Mouse (Mus musculus) C2C12 (cell line): ENCODE results near the gene Tmem185b. TPM values are rescaled to one million over a fixed set of nuclear protein-coding genes. Genes with fewer than 3 reads are reported as not detected.

Experiments used
- H3K27me3 ChIP-seq: one replicate; pipeline ENCODE4 v1.6.1; 2011; ENCODE audit not compliant: control insufficient read depth, insufficient read depth, insufficient read length
- H3K36me3 ChIP-seq: one replicate; pipeline ENCODE4 v1.6.1; 2011; ENCODE audit not compliant: control insufficient read depth, insufficient read depth
- H3K4me3 ChIP-seq: one replicate; pipeline ENCODE4 v1.5.1; 2011; ENCODE audit warnings: mild to moderate bottlenecking, control low read depth; ENCODE audit not compliant: poor library complexity, insufficient read depth, severe bottlenecking
- H3K79me2 ChIP-seq: one replicate; pipeline ENCODE4 v1.6.1; 2011; ENCODE audit not compliant: control insufficient read depth, insufficient read depth
- H3K79me3 ChIP-seq: one replicate; pipeline ENCODE4 v1.6.1; 2011; ENCODE audit warnings: low read depth, control low read depth
- H3ac ChIP-seq: one replicate; pipeline ENCODE3; 2011; ENCODE audit warnings: low read depth; ENCODE audit not compliant: control insufficient read depth, insufficient read length
- CEBPB ChIP-seq: IDR thresholded peaks from one replicate; pipeline ENCODE4 v1.6.1; 2011; ENCODE audit warnings: low read depth, mild to moderate bottlenecking, control low read depth, moderate library complexity
- CTCF ChIP-seq: IDR thresholded peaks from one replicate; pipeline ENCODE4 v1.5.1; 2011; ENCODE audit not compliant: control insufficient read depth, insufficient read depth, insufficient read length
- FOSL1 ChIP-seq: IDR thresholded peaks from one replicate; pipeline ENCODE4 v1.8.0; 2011; ENCODE audit warnings: mild to moderate bottlenecking, low read length; ENCODE audit not compliant: poor library complexity, insufficient read depth, severe bottlenecking
- MAX ChIP-seq: IDR thresholded peaks from one replicate; pipeline ENCODE4 v1.6.1; 2011; ENCODE audit warnings: mild to moderate bottlenecking, control low read depth
- MYOD1 ChIP-seq: IDR thresholded peaks from one replicate; pipeline ENCODE4 v1.6.1; 2011; ENCODE audit warnings: low read depth; ENCODE audit not compliant: control insufficient read depth, insufficient read length
- MYOG ChIP-seq: IDR thresholded peaks from one replicate; pipeline ENCODE4 v1.6.1; 2011; ENCODE audit not compliant: control insufficient read depth, insufficient read length; ENCODE audit errors: extremely low read depth
- USF1 ChIP-seq: IDR thresholded peaks from one replicate; pipeline ENCODE4 v1.6.1; 2011; ENCODE audit warnings: low read depth, mild to moderate bottlenecking, control low read depth, moderate library complexity
- polyA plus RNA-seq: library from polyadenylated mRNA; unstranded; fragments of >200 nt; fragmentation: generic; extraction: Trizol; gene quantifications from one replicate; pipeline ENCODE4 v1.2.1, GENCODE M21; 2012; ENCODE audit warnings: missing spikeins

Gene Tmem185b
- polyA plus RNA-seq, 1 experiment = 12.9 TPM

DNA sequence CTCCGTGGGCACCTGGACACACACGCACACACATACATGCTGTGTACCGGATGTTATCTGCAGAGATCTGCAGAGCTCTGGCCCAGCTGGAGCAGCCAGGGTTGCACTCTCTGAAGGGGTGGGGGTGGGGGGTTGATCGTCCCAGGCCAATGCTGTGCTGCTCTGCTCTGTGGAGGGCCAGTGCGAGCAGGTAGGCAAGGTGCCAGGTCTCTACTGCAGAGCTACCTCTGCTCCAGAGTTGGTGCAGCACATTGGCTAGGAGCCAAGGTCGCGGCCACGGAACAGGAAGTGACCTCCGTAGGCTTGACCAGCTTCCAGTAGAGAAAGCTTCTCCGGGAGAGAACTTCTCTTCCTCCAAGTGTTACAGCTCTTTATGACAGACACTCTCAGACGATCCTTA is 33.9 kb upstream of the Tmem185b start:
- H3K79me3 ChIP-seq = peaks cover 49% of the 10 kb centered on the region
- no peaks in the 10 kb centered on the region for H3K27me3 ChIP-seq
- H3K4me3 ChIP-seq = no peak overlapping the region
- no peak overlapping the region for H3ac ChIP-seq
- H3K79me2 ChIP-seq = peaks cover 88% of the 10 kb centered on the region
- peaks cover 4% of the 10 kb centered on the region for H3K36me3 ChIP-seq
- TF ChIP-seq USF1 = no peak
- TF ChIP-seq CTCF = no peak
- no peak for TF ChIP-seq MYOD1
- TF ChIP-seq CEBPB = no peak
- TF ChIP-seq MAX = no peak
- no peak for TF ChIP-seq MYOG
- no peak for TF ChIP-seq FOSL1

DNA sequence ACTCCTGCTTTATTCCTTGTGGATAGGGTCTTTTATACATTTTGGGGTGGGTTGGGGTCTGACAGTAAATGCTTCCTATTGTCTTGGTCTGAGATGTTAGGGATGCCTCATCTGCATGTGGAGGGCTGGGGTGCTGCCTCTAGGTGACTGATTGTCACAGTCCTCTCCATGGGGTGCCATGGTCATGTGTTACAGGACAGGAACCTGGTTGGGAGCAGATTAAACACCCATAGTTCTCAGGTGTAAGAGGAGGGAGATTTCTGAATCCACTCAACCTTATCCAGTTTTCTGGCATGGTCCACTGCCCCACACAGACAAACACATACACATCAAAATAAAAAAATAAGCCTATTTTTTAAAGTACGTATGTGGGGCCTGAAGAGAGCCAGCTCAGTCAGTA is 33.5 kb upstream of the Tmem185b start:
- TF ChIP-seq USF1 (no peak), MAX (no peak), MYOD1 (no peak), MYOG (no peak), CTCF (no peak), FOSL1 (no peak), CEBPB (no peak)
- H3K27me3 ChIP-seq = no peaks in the 10 kb centered on the region
- no peak overlapping the region for H3K4me3 ChIP-seq
- H3K79me3 ChIP-seq = peaks cover 50% of the 10 kb centered on the region
- peaks cover 4% of the 10 kb centered on the region for H3K36me3 ChIP-seq
- no peak overlapping the region for H3ac ChIP-seq
- H3K79me2 ChIP-seq = peaks cover 90% of the 10 kb centered on the region

DNA sequence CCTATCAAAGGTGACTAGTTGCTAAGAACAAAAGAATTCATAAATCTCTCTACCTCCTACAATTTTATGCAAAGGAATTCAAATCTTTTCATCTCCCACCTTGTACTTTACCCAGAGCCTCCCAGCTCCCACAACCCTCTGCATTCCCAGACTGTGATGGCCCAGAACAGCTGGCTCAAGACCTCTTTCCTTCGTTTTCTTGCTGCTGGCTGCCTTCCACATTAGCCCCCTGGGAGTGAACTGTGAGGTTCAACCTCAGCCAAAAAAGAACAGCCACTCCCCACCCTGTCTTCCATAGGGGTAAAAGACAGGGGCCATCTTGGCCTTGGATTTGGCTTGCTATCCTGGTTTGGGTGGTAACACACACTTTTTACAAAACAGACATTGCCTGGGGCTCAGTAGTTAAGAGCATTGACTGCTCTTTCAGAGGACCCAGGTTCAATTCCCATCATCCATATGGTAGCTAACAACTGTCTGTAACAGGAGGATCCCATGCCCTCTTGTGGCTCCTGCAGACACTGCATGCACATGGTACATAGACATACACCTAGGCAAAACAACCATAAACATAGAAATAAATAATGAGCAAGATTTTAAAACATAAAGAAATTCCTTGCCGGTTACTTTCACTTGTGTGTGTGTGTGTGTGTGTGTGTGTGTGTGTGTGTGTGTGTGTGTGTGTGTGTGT is 31.8 kb upstream of the Tmem185b start:
- H3K4me3 ChIP-seq = no peak overlapping the region
- H3K27me3 ChIP-seq = no peaks in the 10 kb centered on the region
- peaks cover 15% of the 10 kb centered on the region for H3K36me3 ChIP-seq
- peaks cover 99% of the 10 kb centered on the region for H3K79me2 ChIP-seq
- H3ac ChIP-seq = no peak overlapping the region
- TF ChIP-seq CTCF (no peak), USF1 (no peak), MYOG (no peak), MYOD1 (peak; percentile 70), MAX (no peak), FOSL1 (no peak), CEBPB (no peak)
- peaks cover 58% of the 10 kb centered on the region for H3K79me3 ChIP-seq

DNA sequence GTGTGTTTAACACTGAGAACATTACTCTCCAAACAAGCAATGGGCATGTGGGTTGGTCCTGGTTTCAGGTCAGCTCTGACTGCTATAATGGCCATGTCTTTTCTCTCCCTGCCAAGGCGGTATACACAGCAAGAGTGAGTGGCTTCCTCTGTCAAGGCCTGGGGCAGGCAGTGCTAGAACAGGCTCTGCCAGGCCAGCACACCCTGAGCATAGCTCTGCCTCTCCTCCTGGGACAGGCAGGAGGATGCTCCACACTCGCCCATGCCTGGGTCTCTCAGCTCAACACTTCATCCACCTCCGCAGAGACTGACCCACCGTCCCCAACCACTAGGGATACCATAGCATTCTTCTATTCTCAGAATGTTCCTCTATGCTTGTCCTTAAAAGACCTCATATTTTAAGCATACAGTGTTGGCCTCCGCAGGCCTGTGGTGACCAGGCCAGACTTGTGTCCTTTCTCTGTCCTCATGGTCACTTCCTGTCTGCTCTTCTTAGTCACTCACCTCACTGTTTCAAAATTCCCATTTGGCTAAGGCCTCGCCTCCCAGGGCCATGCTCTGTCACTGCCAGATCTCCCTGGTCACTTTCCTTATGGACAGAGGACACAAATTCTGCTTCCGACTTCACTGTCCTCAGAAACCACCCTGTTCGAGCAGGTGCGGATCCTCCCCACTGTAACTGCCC is 31.1 kb upstream of the Tmem185b start:
- Histone ChIP-seq H3K27me3 (no peaks in the 10 kb centered on the region), H3K79me3 (peaks cover 60% of the 10 kb centered on the region), H3K4me3 (no peak overlapping the region), H3K36me3 (peaks cover 20% of the 10 kb centered on the region), H3ac (no peak overlapping the region), H3K79me2 (peaks cover 99% of the 10 kb centered on the region)
- TF ChIP-seq FOSL1 (no peak), USF1 (no peak), CTCF (no peak), MYOG (no peak), MYOD1 (no peak), MAX (no peak), CEBPB (no peak)

DNA sequence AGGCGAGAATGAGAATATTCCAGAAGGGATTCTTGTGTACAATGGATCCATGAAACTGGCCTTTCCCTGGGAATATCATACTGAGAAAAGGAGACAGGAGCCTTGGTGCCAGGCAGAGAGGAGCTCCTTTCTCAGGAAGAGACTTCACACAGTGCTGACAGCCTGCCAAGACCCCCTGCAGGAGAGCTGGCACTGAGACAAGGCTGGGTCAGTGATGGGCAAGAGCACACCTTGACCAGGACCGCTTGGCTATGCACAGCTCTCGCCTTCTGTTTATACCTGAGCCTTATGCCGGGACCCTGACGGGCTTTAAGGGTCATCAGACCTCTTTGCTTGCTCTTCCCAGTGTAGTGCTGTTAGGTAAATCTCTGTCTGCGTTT is 30.6 kb upstream of the Tmem185b start:
- peaks cover 59% of the 10 kb centered on the region for H3K79me3 ChIP-seq
- H3K4me3 ChIP-seq = no peak overlapping the region
- H3K79me2 ChIP-seq = peaks cover 99% of the 10 kb centered on the region
- H3K27me3 ChIP-seq = no peaks in the 10 kb centered on the region
- TF ChIP-seq MYOD1 (no peak), FOSL1 (no peak), MYOG (no peak), CTCF (no peak), CEBPB (no peak), MAX (no peak), USF1 (no peak)
- no peak overlapping the region for H3ac ChIP-seq
- H3K36me3 ChIP-seq = peaks cover 20% of the 10 kb centered on the region
